Mouse (Mus musculus) hindbrain, postnatal 0 days (tissue): ENCODE measurements around the gene Cyp3a11. TPM values are rescaled to one million over a fixed set of nuclear protein-coding genes. Genes with fewer than 3 reads are reported as not detected.
"Not testable (repeated sequence)": the region's sequence is repeated elsewhere in the genome, so short reads cannot be mapped to it uniquely, and the experiment has no call there.

Source experiments
- ATAC-seq: fragments of 200-750 bp; cut with Nextera tagmentation; 2 replicates; pipeline ENCODE4 v1.8.0; 2017; ENCODE audit warnings: mild to moderate bottlenecking, moderate TSS enrichment, moderate library complexity
- DNase-seq: peaks from one replicate; pipeline ENCODE4 v3.0.0-alpha.2; 2015; ENCODE audit warnings: low spot score
- H3K27ac ChIP-seq: fragments of 300-500 bp; sonication (generic); 2 replicates; pipeline ENCODE4 v1.5.1; 2014; ENCODE audit warnings: mild to moderate bottlenecking
- H3K27me3 ChIP-seq: fragments of 300-500 bp; sonication (generic); 2 replicates; pipeline ENCODE4 v1.6.1; 2014; ENCODE audit warnings: low read length, mixed read lengths; ENCODE audit not compliant: insufficient read depth
- H3K36me3 ChIP-seq: fragments of 300-500 bp; sonication (generic); 2 replicates; pipeline ENCODE4 v1.6.1; 2014; ENCODE audit warnings: low read length, mixed read lengths; ENCODE audit not compliant: insufficient read depth
- H3K4me1 ChIP-seq: fragments of 300-500 bp; sonication (generic); 2 replicates; pipeline ENCODE4 v1.6.1; 2014; ENCODE audit warnings: antibody characterized with exemption, low read length, mixed read lengths; ENCODE audit not compliant: insufficient read depth
- H3K4me2 ChIP-seq: fragments of 300-500 bp; sonication (generic); 2 replicates; pipeline ENCODE4 v1.6.1; 2014; ENCODE audit warnings: low read depth, mild to moderate bottlenecking, low read length, moderate library complexity, mixed read lengths
- H3K4me3 ChIP-seq: fragments of 300-500 bp; sonication (generic); 2 replicates; pipeline ENCODE4 v1.5.1; 2014; ENCODE audit warnings: low read length
- H3K9ac ChIP-seq: fragments of 300-500 bp; sonication (generic); replicated peaks from 2 replicates; pipeline ENCODE4 v1.6.1; 2014; ENCODE audit warnings: mild to moderate bottlenecking, low read length, moderate library complexity, mixed read lengths
- H3K9me3 ChIP-seq: fragments of 300-500 bp; sonication (generic); 2 replicates; pipeline ENCODE4 v1.6.1; 2016; ENCODE audit warnings: low read length, mixed read lengths
- CTCF ChIP-seq: IDR thresholded peaks from 2 replicates; pipeline ENCODE4 v1.5.1; 2016; ENCODE audit warnings: antibody characterized with exemption, control low read depth, low read depth
- WGBS: fragments of 180-500 bp; shearing (Covaris S2); extraction: QIAGEN DNeasy Blood & Tissue Kit; methylation state at CpG from one replicate; pipeline ENCODE4 v1.1.7; 2014; 5-methylcytosine and 5-hydroxymethylcytosine counted together
- polyA plus RNA-seq: library from polyadenylated mRNA; unstranded; fragments of >200 nt; fragmentation: Nextera tagmentation; extraction: Ambion mirVana; gene quantifications from 2 replicates; pipeline ENCODE4 v1.2.1, GENCODE M21; 2015
- total RNA-seq: library from RNA; depleted of rRNA; stranded (reverse); fragments of >200 nt; gene quantifications from 2 replicates; pipeline ENCODE4 v1.2.3, GENCODE M21; 2014; rRNA removed

Cyp3a11 gene
- total and polyA plus RNA-seq, 2 experiments from 2014 or later, result not detected

- H3K27ac ChIP-seq, result no peak overlapping the region
- H3K4me3 ChIP-seq, result no peak overlapping the region
- no peaks in the 10 kb centered on the region for H3K27me3 ChIP-seq
- TF ChIP-seq CTCF, result no peak
- no peaks in the 10 kb centered on the region for H3K4me1 ChIP-seq
- no peaks in the 10 kb centered on the region for H3K36me3 ChIP-seq
- no peak overlapping the region for H3K9ac ChIP-seq
- ATAC-seq, result no peak
- H3K4me2 ChIP-seq, result no peak overlapping the region
- peaks cover 10% of the 10 kb centered on the region; the same call in 1 of the 2 replicates for H3K9me3 ChIP-seq
- WGBS, result 75% methylated on average over 1 of the region's 1 CpGs
- DNase-seq, result no peak
These were observed 17.5 kb upstream of the Cyp3a11 start for GRCm38 (mm10) chr5:145897271-145897670.

- no peak for TF ChIP-seq CTCF
- peaks cover 30% of the 10 kb centered on the region for H3K9me3 ChIP-seq
These were observed 1.4 kb upstream of the Cyp3a11 start for GRCm38 (mm10) chr5:145881207-145881606.

GRCm38 (mm10) chr5:145867433-145867832 lies 12.3 kb downstream of the Cyp3a11 start:
- not testable (repeated sequence) for H3K4me2 ChIP-seq, H3K36me3 ChIP-seq, H3K9ac ChIP-seq, H3K27ac ChIP-seq, H3K4me3 ChIP-seq, H3K4me1 ChIP-seq, H3K27me3 ChIP-seq, ATAC-seq, DNase-seq
- H3K9me3 ChIP-seq, result peaks cover 22% of the 10 kb centered on the region

More at GRCm38 (mm10) chr5:145881207-145881606, 1.4 kb upstream of the Cyp3a11 start:
- ATAC-seq, result no peak
- Histone ChIP-seq H3K27ac (no peak overlapping the region), H3K36me3 (no peaks in the 10 kb centered on the region), H3K27me3 (no peaks in the 10 kb centered on the region), H3K4me2 (no peak overlapping the region), H3K9ac (no peak overlapping the region), H3K4me3 (no peak overlapping the region), H3K4me1 (no peaks in the 10 kb centered on the region)
- DNase-seq, result no peak

- not testable (repeated sequence) for H3K4me2 ChIP-seq, H3K36me3 ChIP-seq, H3K9me3 ChIP-seq, H3K9ac ChIP-seq, H3K27me3 ChIP-seq, H3K4me3 ChIP-seq, ATAC-seq, DNase-seq, H3K27ac ChIP-seq, H3K4me1 ChIP-seq
- 68% methylated on average over 2 of the region's 2 CpGs for WGBS
These were observed 74.0 kb downstream of the Cyp3a11 start, which contains the start of gene Cyp3a44 for GRCm38 (mm10) chr5:145805796-145806195. Cyp3a44 (minus strand) TSS chr5:145805874.

Other genes with a start within 250 kb of the Cyp3a11 start
- not detected in 2 replicates for gene Cyp3a41a, start 159.8 kb downstream of the Cyp3a11 start, total RNA-seq
- gene Cyp3a41a, start 159.8 kb downstream of the Cyp3a11 start, polyA plus RNA-seq, result not detected in 2 replicates
- not detected in 2 replicates for gene Cyp3a44, start 74.1 kb downstream of the Cyp3a11 start, total RNA-seq
- not detected in 2 replicates for gene Cyp3a44, start 74.1 kb downstream of the Cyp3a11 start, polyA plus RNA-seq
- gene Cyp3a25, start 129.7 kb upstream of the Cyp3a11 start, total RNA-seq, result not detected in 2 replicates
- not detected in 2 replicates for gene Cyp3a25, start 129.7 kb upstream of the Cyp3a11 start, polyA plus RNA-seq
- gene Cyp3a59, start 199.3 kb upstream of the Cyp3a11 start, total RNA-seq, result not detected in 2 replicates
- gene Cyp3a59, start 199.3 kb upstream of the Cyp3a11 start, polyA plus RNA-seq, result not detected in 2 replicates